ENCODE assay signal across 8 mouse cellular contexts in the genomic region with DNA sequence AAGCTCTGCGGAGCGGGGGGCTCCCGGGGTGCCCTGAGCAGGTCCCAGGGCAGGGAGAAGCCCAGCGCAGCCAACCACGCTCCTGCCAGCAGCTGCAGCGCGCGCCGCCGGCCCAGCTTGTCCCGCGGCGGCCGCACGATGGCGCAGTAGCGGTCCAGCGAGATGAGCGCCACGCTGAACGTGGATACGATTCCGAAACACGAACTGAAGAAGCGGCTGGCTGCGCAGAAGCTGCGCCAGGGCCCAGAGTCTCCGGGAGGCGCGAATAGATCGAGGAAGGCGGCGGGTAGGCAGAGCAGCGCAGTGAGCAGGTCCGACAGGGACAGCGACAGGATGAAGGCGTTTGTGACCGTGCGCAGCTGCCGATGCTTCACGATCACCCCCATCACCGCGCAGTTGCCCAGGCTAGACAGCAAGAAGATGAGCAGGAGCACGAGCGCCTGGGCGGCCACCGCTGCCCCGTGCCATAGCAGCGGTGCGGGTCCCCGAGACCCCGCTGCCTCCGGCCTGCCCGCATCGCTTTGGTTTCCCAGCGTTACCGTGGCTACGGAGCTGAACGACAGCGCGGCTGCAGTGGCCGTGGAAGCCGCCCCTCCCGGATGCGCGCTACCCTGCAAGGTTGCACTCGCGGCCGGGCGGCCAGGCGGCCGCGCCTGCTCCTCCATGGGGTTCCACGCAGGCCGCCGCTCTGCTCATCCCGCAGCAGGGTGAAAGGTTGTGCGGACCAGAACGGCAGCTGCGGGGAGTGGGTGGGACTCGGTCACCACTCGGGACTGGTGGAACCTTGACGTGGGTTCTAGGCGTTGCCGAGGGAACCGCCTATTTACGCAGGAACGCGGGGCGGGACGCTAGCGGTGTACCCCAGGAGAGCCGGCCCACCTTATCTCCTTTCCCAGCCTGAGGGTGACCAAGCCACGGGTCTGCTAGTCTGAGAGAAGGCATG. TPM values are rescaled to one million over a fixed set of nuclear protein-coding genes. Genes with fewer than 3 reads are reported as not detected.
A peak's percentile ranks its signal among the peaks of the same experiment; 100 is the strongest.
DNase-seq lines count a peak whose midpoint lies in the region; ATAC-seq and TF ChIP-seq lines count a peak whose summit lies in the region.

A gene (minus strand): TSS at position 799 of the 943 bp plus-strand sequence.

- H3K9ac ChIP-seq in lung, embryonic 15.5 days, result peak within 1 kb of the TSS; percentile 40

- H3K27ac ChIP-seq in hindbrain, embryonic 10.5 days, result peak within 1 kb of the TSS; percentile 85
- no peak within 1 kb of the TSS for H3K27ac ChIP-seq in lung, embryonic 15.5 days

- under 1% methylated on average over 94 of the region's 94 CpGs for WGBS in hindbrain, embryonic 10.5 days
- under 1% methylated on average over 94 of the region's 94 CpGs for WGBS in lung, embryonic 15.5 days

- H3K9me3 ChIP-seq in G1E (replicated peaks), result peaks cover 19% of the 10 kb centered on the region
- 0 out of 2 replicates have a peak, but pooled peaks cover 4% of the 10 kb centered on the region for H3K9me3 ChIP-seq in hindbrain, embryonic 10.5 days
- no peaks in the 10 kb centered on the region for H3K9me3 ChIP-seq in lung, embryonic 15.5 days

- H3K4me2 ChIP-seq in lung, embryonic 15.5 days, result peak within 1 kb of the TSS; percentile 100

- TF ChIP-seq CTCF in G1E (IDR thresholded peaks at IDR 0.05; ENCODE audit: low read depth, low read length), result no peak

- H3K4me1 ChIP-seq in G1E (ENCODE audit: insufficient read depth, low read depth, low read length), result no peaks in the 10 kb centered on the region; the same call in 1 of the 2 replicates
- H3K4me1 ChIP-seq in hindbrain, embryonic 10.5 days (replicated peaks), result peaks cover 19% of the 10 kb centered on the region
- H3K4me1 ChIP-seq in lung, embryonic 15.5 days, result peaks cover 12% of the 10 kb centered on the region

- peaks cover 26% of the 10 kb centered on the region for H3K27me3 ChIP-seq in G1E (ENCODE audit: insufficient read depth, low read length)
- H3K27me3 ChIP-seq in hindbrain, embryonic 10.5 days (ENCODE audit: insufficient read depth, poor library complexity, severe bottlenecking), result peaks cover 48% of the 10 kb centered on the region
- H3K27me3 ChIP-seq in lung, embryonic 15.5 days, result peaks cover 32% of the 10 kb centered on the region

- ATAC-seq in G1E (ENCODE audit: extremely low read depth, insufficient number of reproducible peaks, low FRiP score, poor library complexity, severe bottlenecking), result no peak
- ATAC-seq in lung, embryonic 15.5 days (ENCODE audit: borderline replicate concordance, extremely low read depth, low FRiP score, low TSS enrichment), result peak; percentile 84
- peak; percentile 85 for ATAC-seq in neutrophil, adult 5-6 weeks (ENCODE audit: extremely low read depth, insufficient number of reproducible peaks, low FRiP score, poor library complexity, severe bottlenecking)

- H3K4me3 ChIP-seq in G1E (ENCODE audit: low read depth, low read length), result peak within 1 kb of the TSS; percentile 36
- peak within 1 kb of the TSS; percentile 71 for H3K4me3 ChIP-seq in hindbrain, embryonic 10.5 days
- H3K4me3 ChIP-seq in lung, embryonic 15.5 days, result peak within 1 kb of the TSS; percentile 70

- H3K36me3 ChIP-seq in G1E (replicated peaks), result no peaks in the 10 kb centered on the region
- H3K36me3 ChIP-seq in hindbrain, embryonic 10.5 days, result peaks cover 16% of the 10 kb centered on the region
- H3K36me3 ChIP-seq in lung, embryonic 15.5 days, result no peaks in the 10 kb centered on the region

- DNase-seq in G1E (ENCODE audit: low spot score), result no peak
- peak; percentile 87 for DNase-seq in cerebellum, adult 8-10 months
- DNase-seq in frontal cortex, adult 2 months (ENCODE audit: extremely low spot score in 1 of 2, low spot score in 1 of 2), result peak; percentile 72 to 90
- DNase-seq in hindbrain, embryonic 10.5 days (ENCODE audit: low spot score), result peak; percentile 91
- DNase-seq in layer of hippocampus, adult 9-11 months, result peak; percentile 87
- DNase-seq in testis, postnatal 10 days (ENCODE audit: low spot score), result peak; percentile 86

RNA-seq across cellular contexts. Expression of the gene that starts here (rescaled TPM):
- total RNA-seq in G1E (2014; fragmentation: Nextera tagmentation), result not detected in 2 replicates
- not detected in 2 replicates for total RNA-seq in G1E (2017)
- polyA plus RNA-seq in G1E (2012), result not detected in 2 replicates
- polyA plus RNA-seq in frontal cortex, adult 2 months (2012; rRNA removed), result 9.2 and 10.6 TPM in 2 replicates
- 0.56 and 0.69 TPM in 2 replicates for polyA plus RNA-seq in hindbrain, embryonic 10.5 days (2016; fragmentation: Nextera tagmentation; extraction: Ambion mirVana)
- 0.42 and 0.64 TPM in 2 replicates for polyA plus RNA-seq in lung, embryonic 15.5 days (2015; fragmentation: Nextera tagmentation; extraction: Ambion mirVana)
- 0.25 and 0.58 TPM in 2 replicates for total RNA-seq in neutrophil, adult 5-6 weeks (2017)

Comparison
In these comparisons a context has a peak if more than half of its experiments do, and no peak if none do; other contexts are left out.
1. Peak in DNase-seq, H3K4me3 ChIP-seq and H3K27ac ChIP-seq in hindbrain, embryonic 10.5 days; RNA of the gene not detected or under 1 TPM.
2. Peak in ATAC-seq, H3K4me3 ChIP-seq, H3K9ac ChIP-seq and H3K4me2 ChIP-seq in lung, embryonic 15.5 days; RNA of the gene not detected or under 1 TPM.
3. Peak in ATAC-seq in neutrophil, adult 5-6 weeks; RNA of the gene not detected or under 1 TPM.